Mouse (Mus musculus) kidney, postnatal 4 days (tissue): ENCODE data around the gene Tmem259.

Experiments used
- DNase-seq, 2 experiments: peaks; one replicate each; pipeline ENCODE4 v3.0.0; 2021; ENCODE audit warnings: mixed read lengths in 2 of 2

Tmem259 gene

DNA sequence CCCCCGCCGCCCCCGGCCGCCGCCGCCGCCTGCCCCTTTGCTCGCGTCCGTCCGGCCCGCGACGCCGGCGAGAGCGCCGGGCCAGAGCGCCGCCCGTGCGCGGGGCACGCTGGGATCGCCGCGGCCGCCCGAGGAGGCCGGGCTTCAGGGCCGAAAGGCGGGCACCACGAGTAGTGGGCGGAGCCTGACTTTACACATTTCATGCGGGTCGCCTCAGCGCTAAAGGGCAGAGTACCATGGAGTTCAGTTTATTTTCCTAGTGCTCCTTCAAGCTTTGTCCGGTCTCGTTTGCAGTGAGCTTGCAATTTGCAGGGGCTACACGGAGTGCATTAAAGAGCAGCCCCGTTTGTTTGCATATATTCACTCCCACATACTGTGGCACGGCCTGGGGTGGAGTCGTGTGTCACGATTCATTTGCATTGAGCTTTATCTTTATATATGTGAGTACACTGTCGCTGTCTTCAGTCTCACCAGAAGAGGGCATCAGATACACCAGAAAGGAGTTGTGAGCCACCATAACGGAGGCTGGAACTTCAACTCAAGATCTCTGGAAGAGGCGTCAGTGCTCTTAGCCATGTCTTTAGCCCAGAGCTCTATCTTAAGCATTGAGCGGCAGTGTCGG lies at the start of gene Tmem259:
Tmem259 (minus strand) TSS at position 136 of the 622 bp plus-strand sequence.
- peak; percentile 91 to 95 for DNase-seq

DNA sequence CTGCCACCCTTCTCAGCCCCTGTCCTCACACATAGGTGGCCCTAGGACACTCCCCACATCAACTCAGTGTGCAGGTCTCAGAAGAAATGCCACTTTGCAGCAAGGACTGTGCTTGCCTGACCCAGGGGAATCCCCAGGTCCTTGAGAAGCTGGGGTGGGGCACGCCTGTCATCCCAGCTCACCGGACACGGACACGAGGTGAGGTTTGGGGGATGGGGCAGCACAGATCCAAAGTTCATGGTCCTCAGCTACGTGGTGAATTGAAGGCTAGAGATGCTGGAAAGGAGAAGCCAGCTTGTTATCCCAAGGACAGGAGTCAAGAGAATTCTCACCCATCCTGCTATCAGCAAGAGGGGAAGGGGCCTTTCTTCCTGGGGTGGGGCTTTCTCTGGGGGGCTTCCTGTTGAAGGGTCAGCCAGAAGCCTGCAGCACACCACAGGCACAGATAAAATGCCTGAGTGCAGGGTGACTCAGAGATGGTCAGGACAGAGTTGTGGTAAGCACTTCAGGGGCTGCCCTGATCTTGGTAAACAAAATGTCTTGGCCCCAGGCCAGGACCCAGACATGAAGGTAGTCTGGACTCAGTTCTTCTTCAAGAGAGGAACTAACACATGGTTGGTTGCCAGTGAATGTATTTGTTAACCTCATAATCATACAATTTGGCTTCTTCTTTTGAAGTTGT lies 48.8 kb upstream of the Tmem259 start:
- peak; percentile 57 to 73 for DNase-seq

DNA sequence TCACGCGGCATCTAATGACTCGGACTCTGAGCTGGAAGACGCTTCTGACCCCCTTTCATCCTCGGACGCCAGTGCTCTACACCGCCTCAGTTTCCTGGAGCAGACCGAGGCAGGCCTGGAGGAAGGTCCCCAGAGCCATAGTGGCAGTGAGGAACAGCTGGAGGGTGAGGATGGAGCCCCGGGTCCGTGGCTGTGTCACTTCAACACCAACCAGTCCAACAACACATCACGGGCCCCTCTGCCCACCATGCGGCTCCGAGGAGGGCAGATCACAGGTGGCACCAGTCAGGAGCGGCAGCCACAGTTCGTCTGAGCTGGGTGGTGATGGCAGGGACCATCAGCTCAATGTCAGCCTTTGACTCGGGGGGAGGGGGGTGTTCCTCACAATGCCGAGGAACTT lies 46.6 kb upstream of the Tmem259 start:
- no peak for DNase-seq

DNA sequence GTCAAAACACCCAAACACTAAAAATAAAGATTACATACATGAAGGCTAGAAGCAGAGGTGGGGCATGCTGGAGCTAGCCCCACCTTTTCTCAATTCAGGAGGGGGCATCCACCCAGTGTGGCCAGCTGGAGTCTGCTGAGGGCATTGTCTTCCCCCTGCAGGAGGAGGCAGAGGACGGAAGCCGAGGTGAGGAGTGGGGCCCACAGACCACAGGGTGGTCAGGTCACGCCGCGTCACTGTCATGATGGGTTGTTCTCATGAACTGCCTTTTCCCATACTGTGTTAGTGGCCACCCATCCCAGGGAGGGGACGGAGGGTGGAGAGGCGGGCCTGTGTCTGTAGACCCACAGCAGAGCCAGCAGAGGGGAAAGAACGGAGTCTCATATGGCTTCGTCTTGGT lies 46.1 kb upstream of the Tmem259 start:
- DNase-seq = no peak

DNA sequence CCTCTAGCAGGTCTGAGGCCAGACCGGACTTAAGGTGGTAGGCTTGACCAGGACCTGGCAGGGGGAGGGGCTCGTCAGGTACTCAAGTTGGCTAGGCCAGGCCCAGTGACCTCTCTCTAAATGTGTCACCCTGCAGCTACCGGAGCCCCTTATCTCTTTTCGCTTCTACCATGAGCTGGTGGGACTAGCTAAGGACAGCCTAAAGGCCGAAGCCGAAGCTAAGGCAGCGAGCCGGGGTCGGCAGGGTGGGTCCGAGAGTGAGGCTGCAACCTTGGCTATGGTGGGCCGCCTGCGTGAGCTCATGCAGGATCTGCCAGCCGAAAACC lies 44.4 kb upstream of the Tmem259 start:
- DNase-seq = no peak

DNA sequence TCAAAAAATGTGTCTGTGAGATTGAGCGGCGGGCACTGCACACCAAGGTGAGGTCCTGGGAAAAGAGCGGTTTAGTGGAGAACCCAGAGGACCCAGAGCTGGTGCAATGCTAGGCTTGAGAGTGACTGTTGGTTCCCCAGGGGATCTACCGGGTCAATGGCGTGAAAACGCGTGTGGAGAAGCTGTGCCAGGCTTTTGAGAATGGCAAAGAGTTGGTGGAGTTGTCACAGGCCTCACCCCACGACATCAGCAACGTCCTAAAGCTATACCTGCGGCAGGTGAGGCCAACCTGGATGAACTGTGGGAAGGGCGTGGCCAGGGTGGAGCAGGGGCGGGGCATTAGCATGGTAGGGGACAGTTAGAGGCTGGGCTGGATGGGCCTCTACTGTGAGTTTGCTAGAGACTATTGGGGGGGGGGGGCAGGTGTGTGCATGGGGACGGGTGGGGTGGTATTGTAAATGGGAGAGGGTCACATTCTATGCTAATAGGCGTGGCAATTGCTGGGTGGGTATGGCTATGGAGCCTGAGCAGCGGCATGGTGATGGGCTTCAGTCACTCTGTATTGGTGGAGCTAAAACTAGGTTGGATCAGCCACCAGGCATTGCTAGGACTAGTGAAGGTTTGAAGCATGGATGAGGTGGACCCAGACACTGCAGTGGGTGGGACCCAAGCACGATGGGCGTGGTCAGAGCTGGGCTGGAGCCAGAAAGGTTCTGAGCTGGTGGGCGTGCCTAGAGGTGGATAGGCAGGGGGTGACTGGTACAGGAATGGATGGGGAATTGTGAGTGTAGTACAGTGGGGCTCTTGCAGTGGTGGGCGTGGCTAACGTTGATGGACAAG lies 43.8 kb upstream of the Tmem259 start:
- peak in 1 of 2 experiments; percentile 48 for DNase-seq

DNA sequence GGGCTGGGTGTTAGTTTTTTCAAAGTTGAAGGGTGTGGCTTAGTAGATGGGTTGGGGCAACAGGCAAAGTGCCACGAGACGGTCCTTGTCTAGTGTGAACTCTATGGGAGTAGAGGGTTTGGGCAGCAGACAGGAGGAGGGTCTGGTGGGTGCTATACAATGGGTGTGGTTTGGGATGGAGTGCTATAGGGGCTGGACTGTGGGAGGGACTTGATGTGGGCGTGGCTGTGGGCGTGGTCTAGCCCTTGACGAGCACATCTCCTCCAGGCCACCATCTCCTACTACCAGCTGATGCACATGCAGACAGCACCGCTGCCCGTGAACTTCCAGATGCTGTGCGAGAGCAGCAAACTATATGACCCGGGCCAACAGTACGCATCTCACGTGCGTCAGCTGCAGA lies 41.8 kb upstream of the Tmem259 start:
- peak; percentile 61 to 63 for DNase-seq

DNA sequence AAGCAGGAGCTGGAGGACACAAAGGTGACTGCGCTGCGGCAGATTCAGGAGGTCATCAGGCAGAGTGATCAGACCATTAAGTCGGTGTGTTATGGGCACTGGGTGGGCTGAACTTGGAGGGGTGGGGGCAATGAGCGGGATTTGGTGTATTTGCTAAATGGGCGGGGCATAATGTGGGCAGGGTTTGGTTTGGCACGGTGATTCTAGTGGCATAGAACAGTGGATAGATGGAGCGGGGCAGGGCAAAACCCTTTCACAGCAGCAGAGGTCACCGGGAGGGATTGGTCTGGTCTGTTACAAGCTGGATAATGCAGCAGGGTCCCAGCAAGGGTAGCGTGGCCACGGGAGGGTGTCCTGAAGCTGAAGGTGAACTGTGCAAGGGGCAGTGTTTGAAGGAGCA lies 41.3 kb upstream of the Tmem259 start:
- no peak for DNase-seq

DNA sequence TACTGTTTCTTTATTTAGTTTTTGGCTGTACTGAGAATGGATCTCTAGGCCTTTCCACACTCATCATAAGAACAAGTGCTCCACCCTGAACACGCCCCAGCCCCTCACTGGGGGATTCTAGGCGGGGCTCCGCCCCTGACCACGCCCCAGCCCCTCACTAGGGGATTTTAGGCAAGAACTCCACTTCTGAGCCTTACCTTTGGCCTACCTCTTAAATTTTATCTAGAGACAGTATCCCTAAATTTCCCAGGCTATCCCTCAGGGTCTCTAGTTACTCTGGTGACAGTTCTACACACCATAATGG lies 40.9 kb upstream of the Tmem259 start:
- DNase-seq = no peak

DNA sequence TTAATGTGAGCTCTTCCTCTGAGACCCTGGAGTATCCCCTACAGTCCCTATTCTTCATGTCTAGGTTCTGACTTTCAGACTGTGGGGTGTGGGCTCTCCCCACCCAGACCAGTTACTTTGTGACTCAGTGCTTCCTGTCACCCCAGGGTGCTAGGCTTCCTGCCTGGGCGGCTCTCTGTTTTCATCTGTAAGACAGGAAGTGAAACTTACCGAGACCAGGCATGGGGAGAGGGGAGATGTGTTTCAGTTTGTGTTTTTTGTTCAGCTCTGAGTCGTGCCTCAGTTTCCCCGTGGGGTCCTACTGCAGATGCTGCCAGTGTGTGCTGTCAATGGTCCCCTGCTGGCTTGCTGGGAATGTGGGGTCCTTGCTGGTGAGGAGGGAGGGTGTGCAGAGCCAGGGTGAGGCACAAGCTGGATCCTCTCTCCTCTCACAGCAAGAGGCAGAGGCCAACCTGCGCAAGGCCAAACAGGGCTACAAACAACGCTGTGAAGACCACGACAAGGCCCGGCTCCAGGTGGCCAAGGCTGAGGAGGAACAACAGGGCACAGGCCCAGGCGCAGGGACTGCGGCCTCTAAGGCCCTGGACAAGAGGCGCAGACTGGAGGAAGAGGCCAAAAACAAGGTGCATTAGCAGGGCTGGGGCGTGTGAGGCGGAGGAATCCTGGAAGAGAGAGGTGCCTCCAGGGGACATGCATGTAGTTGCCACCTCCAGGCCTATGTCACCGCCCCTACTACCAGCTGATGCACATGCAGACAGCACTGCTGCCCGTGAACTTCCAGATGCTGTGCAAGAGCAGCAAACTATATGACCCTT lies 40.3 kb upstream of the Tmem259 start:
- no peak for DNase-seq

DNA sequence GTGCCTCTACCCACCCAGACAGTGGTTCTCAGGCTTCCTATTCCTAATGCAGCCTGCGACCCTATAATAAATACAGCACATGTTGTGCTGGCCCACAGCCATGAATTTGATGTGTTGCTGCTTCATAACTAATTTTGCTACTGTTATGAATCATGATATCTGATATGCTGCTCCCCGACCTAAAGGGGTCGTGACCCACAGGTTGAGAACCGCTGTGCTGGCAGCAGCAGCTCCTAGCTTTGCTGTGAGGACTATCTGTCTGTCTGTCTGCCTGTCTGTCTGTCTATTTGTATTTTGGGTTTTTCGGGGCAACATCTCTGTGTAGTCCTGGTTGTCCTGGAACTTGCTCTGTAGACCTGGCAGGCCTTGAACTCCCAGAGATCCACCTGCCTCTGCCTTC lies 39.6 kb upstream of the Tmem259 start:
- no peak for DNase-seq

DNA sequence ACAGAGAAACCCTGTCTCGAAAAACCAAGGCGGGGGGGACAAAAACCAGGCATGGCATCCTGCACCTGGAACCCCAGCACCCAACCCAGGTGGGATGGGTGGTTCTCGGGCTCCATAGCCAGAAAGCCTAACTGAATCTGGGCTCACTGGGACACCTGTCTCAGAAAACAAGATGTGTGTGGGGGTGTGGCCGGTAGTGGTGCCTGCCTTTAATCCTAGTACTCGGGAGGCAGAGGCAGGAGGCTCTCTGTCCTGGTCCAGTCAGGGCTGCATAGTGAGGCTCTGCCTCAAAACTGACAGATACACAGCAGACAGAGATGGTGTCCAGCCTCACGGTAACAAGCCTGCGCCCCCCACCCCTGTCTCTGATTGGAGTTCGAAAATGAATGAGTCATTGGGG lies 38.7 kb upstream of the Tmem259 start:
- no peak for DNase-seq

DNA sequence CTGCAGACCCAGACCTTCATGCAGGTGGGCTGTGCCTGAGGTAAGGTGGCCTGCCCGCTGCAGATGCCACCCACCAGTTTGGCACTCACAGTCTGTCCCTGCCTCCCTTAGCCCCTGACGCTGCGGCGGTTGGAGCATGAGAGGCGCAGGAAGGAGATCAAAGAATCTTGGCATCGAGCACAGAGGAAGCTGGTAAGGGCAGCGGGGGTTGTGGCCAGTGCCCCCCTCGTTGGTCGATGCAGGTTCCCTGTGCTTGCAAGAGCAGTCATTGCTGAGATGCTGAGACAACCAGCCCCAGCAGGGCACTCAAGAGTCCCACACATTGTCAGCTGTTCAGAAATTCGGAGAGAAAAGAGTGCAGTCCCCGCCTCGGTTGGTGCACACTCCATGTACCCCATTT lies 38.0 kb upstream of the Tmem259 start:
- DNase-seq = no peak

DNA sequence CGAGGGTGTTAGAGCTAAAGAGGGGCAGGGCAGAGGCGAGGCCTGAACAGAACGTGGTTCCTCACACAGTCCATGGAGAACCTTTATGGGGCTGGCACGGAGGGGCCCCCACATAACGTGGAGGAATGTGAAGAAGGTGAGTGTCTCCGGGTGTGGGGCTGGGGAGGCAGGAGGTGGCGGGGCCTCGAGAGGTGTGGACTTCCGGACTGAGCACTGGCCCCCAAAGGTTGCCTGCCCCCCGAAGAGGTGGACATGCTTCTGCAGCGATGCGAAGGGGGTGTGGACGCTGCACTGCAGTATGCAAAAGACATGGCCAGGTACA lies 37.2 kb upstream of the Tmem259 start:
- no peak for DNase-seq

DNA sequence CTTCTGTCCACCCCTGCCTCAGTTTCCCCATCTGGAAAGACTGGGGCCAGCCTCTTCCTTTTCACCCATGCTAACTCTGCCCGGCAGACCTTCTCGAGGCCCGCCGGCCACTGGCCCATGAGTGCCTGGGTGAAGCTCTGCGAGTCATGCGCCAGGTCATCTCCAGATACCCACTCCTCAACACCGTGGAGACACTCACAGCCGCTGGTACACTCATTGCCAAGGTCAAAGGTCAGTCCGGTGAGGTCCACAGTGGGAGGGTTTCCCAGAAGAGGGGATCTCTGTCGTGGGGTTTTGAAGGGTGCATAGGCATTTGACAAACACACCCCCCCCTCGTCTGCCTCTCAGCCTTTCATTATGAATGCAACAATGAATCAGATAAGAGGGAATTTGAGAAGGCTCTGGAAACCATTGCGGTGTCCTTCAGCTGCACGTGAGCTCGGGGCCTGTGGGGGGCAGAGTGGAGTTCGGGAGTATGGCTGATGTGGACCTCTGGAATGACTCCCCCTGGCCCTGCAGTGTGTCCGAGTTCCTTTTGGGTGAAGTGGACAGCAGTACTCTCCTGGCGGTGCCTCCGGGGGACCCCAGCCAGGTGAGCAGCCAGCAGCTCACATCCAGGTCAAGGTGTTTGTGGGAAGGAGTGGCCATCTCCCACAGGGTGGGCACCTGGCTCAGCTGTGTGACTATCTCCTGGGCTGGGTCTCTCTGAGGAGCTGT lies 36.6 kb upstream of the Tmem259 start:
- DNase-seq = no peak

DNA sequence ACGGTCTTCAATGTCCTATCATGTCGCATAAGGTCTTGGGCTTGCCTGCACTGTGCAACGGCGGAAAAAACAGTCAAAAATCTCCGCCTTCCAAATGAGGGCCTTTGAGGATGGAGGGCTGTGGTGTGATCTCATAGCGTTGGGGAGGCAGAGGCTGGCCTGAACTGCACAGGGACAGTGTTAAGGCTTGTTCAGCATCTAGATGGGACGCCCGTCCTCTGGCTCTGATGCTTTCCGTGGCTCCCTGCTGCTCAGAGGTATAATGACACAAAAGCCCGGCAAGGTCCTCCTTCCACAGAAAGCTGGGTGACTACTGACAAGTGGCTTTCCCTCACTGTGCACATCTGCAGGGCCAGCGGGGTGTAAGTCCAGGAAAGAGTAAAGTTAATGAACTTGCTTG lies 36.1 kb upstream of the Tmem259 start:
- DNase-seq = no peak

DNA sequence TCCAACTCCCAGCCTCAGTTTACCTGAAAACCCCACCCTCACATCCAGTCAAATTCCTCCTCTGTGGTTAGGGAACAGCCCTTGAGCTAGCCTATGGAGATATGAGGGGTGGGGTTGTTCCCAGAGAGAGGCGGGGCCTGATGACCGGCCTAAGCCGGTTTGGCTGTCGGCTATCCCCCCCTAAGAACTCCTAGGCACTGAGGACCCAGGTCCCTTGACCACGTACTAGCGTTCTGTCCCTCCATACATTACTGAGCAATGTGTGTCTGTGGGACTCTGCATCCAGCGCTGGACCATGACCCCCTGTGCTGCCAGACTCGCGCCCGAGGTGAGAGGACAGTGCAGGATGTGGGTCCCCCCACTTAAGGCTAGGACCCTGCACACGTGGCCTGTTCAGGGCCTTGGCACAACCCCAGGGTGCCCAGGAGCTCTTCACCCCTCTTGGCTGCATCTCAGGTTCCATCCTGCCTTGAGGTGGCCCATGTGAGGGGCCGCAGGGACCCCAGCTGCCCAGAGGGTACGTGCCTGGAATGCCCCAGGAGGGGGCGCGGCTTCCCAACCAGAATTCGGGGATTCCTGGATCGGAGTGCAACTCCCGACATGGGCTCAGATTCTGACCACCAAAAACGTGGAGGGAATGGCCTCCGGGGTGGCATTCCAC lies 35.5 kb upstream of the Tmem259 start:
- peak; percentile 55 to 66 for DNase-seq

DNA sequence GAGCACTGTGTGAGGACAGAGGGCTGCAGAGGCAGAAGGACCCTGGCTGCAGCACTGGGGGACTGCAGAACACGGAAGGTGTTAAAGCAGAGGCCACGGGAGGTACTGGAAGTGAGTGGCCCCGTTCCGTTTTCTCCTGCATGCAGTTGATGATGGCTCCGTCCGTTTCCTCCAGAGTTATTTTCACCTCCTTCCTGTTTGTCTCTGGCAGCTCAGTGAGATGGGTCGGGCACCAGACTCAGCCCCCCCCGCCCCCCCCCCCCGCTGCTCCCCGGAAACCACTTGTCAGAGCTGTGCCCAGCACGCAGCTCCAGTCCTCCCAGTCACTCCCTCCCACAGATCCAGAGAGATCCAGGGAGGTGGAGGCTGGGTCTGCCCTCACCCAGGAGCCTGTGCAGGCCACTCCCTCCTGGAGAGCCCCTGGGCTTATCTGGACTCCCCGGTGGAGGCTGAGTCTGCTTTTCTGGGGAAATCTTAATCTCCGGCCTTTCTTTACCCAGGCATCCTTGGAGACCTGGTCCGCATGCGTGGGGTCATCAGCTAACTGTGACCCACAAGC lies 34.7 kb upstream of the Tmem259 start:
- peak; percentile 41 to 58 for DNase-seq

DNA sequence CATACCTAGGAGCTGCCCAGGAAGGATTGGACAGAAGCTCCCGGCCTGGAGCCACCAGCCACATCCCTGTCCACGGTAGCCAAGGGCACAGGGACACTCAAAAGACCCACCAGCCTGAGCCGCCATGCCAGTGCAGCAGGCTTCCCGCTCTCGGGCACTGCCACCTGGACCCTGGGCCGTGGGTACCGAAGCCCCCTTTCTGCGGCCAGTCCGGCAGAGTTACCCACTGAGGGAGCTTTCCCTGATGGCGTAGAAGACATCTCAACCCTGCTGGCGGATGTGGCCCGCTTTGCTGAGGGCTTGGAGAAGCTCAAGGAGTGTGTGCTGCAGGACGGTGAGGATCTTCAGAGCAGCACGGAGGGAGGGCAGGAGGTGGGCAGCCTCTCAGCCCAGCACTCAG lies 33.6 kb upstream of the Tmem259 start:
- DNase-seq = no peak

DNA sequence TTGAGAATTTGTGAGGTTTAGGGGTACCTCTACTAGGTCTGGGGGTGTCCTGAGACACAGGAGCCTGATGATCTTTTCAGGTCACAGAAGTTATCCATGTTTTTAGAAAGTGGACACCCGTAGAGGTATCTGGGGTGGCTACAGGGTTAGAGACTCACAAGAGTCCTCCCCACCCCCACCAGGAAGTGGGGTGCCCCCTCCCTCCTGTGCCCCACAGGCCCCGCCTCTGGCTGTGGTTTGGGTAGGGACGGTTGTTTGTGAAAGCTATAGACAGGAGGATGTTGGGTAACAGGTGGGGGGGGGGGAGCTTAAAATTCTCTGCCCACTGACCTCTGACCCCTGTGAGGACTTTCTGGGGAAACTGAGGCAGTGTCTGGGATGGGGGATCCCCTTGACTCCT lies 33.2 kb upstream of the Tmem259 start:
- DNase-seq = no peak

DNA sequence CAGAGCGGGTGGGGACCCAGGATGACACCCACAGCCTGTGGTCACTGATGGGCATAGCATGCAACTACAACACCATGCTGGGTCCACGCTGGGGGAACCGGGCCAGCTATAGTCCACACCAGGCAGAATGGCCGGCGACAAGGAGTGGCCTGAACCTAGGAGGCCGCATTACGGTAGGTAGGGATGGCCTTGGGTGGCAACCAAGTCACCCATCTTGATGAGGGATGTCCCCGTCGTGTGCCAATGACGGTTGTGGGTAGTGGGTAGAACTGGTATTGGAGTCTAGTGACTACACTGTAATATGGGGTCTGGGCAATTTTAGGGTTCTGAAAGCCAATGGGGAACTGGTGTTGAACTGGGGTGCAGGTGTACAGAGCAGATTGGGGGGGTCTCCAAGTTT lies 32.8 kb upstream of the Tmem259 start:
- no peak for DNase-seq

DNA sequence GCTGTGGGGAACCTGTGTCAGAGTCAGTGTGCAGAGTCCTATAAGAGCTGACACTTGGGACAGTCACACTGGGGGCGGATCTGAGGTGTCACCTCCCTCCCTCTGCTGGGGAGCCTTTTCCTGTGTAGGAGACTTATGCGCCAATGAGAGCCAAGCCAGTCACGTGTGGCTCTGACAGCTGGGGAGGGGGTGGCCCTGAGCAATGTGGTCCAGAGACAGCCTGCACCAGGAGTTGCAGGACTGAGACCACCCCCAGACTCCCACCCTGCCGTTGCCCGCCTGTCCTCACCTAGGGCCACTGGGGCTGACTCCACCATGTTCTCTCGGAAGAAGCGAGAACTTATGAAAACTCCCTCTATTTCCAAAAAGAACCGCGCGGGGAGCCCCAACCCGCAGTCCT lies 32.4 kb upstream of the Tmem259 start, which contains the start of gene Arhgap45:
Arhgap45 (plus strand) TSS at position 143 of the 400 bp plus-strand sequence.
- DNase-seq = peak in 1 of 2 experiments; percentile 42
